Mouse (Mus musculus) central nervous system, embryonic 11.5 days (tissue): ENCODE results near the gene Arel1. TPM values are rescaled to one million over a fixed set of nuclear protein-coding genes. Genes with fewer than 3 reads are reported as not detected.

Experiments
- polyA plus RNA-seq: library from polyadenylated mRNA; depleted of rRNA; stranded (reverse); fragments of >200 nt; gene quantifications from 2 replicates; pipeline ENCODE4 v1.2.3, GENCODE M21; 2012; rRNA removed

Gene Arel1
- 23.6 and 33.2 TPM in 2 replicates for polyA plus RNA-seq

DNA sequence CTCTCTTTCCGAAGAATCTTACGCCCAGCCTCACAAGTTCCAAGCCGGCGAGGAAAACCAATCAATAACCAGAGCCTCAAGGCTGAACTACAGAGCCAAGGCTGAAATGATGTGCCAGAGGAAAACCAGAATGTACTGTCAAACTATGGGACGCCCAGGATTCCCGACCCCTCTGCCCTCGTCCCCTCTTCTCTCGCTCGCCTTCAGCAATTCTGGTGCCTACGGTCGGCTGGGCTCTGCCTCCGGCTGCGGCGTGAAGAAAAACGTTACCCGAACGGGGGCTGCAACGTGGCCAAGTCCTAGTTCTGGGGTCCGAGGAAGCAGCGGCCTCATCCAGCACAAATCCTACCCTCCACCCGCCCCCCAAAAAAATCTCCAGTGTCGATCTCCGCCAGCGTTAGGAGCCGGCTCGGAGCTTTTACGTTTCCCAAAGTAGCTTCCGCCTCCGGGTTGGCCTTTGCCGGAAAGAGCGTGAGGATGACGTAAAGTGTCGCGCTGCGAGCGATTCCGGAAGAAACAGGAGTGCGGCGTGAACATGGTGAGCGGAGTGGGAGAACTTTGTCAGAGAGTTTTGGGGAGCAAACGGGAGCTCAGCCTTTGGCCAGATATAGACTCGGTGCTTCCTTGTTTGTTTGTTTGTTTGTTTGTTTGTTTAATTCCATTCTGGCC lies at the start of gene Arel1, which contains the start of gene Fcf1:
Gene Arel1, minus strand, starts transcription at position 473 of the 669 bp plus-strand sequence.
Gene Fcf1, plus strand, starts transcription at position 470 of the 669 bp plus-strand sequence.

DNA sequence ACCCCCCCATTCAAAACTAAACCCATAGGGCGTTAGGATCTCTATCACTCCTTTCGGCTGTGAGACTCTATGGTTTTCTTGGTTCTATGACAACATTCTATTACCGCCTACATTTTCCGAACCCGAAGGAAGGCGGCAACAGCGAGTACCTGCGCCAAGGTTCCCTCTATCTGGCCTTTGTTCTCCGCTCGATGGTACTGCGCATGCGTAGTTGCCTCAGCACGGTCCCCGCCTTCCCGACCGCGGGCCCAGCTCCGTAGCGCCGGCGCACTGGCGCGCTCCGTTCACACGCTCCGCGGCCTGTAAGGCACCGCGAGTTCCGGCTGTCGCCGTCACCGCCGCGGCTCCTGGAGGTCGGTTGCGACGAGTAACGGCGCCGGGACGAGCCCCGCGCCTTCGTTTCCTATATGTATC lies 25.4 kb upstream of the Arel1 start, which contains the start of gene Ylpm1:
Gene Ylpm1, plus strand, starts transcription at position 239 of the 414 bp plus-strand sequence.

DNA sequence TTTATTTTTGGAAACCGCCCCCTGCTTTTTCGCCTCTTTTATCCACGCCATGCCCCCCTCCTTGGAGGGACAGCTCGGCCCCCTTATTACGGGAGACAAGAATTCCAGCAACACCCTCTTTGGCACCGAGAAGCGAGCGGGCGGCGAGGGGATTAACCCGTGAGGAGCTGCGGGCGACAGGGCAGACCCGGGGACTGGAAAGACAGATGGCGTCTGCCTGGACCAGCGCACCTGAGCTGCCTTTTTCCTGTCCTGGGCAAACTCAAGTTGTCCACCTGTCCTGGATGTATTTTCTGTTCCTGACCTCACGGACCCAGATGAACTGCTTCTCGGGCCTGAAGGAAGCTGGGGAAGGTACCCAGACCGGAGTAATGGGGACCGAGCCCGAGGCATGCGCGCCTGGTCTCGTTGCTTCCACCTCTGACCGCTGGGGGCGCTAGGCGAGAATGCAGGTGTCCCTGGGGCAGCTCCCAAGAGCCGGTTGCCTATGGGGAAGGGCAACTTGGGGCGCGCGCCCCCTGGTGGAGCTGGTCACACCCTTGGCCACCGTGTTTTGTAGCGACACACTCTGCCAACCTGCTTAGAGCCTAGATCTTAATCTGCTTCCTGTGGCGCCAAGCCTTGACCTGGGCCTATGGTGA lies 94.1 kb downstream of the Arel1 start, which contains the start of gene Ltbp2:
Gene Ltbp2, minus strand, starts transcription at position 52 of the 641 bp plus-strand sequence.

Other genes with a start within 250 kb of the Arel1 start
- 68.1 and 84.8 TPM in 2 replicates for gene Npc2, start 197.7 kb downstream of the Arel1 start, polyA plus RNA-seq
- 84.7 and 103 TPM in 2 replicates for gene Isca2, start 197.6 kb downstream of the Arel1 start, polyA plus RNA-seq
- 0.32 and 0.73 TPM in 2 replicates for gene Ltbp2, start 94.4 kb downstream of the Arel1 start, polyA plus RNA-seq
- gene Fcf1, start within 50 bp of the Arel1 start, polyA plus RNA-seq = 184 and 232 TPM in 2 replicates
- gene Ylpm1, start 25.4 kb upstream of the Arel1 start, polyA plus RNA-seq = 58.6 and 94.2 TPM in 2 replicates
- gene Prox2, start 139.9 kb upstream of the Arel1 start, polyA plus RNA-seq = 1.7 and 2.0 TPM in 2 replicates
- 161 and 182 TPM in 2 replicates for gene Dlst, start 139.9 kb upstream of the Arel1 start, polyA plus RNA-seq
- 2.7 and 3.4 TPM in 2 replicates for gene Rps6kl1, start 180.4 kb upstream of the Arel1 start, polyA plus RNA-seq
- gene Pgf, start 206.9 kb upstream of the Arel1 start, polyA plus RNA-seq = 3.4 and 6.9 TPM in 2 replicates
- 118 and 258 TPM in 2 replicates for gene Eif2b2, start 248.6 kb upstream of the Arel1 start, polyA plus RNA-seq